Mouse (Mus musculus) kidney, adult 2 months (tissue): ENCODE results near the gene Pitpnb.

Experiments used
- CTCF ChIP-seq: fragments of 200-500 bp; conservative IDR thresholded peaks from 2 replicates; pipeline ENCODE4 v1.5.1; 2011; ENCODE audit warnings: low read depth, mild to moderate bottlenecking, control low read depth, low read length, moderate library complexity, mixed read lengths; ENCODE audit not compliant: insufficient read depth, insufficient read length
- POLR2A ChIP-seq: fragments of 200-500 bp; IDR thresholded peaks from one replicate; pipeline ENCODE4 v1.6.1; 2011; ENCODE audit warnings: low read depth, low read length, control low read depth

GRCm38 (mm10) chr5:111414192-111414591 lies 83.6 kb downstream of the Pitpnb start:
- TF ChIP-seq POLR2A (no peak), CTCF (peak; percentile 84)
